Mouse (Mus musculus) 416B (cell line): ENCODE measurements at regions not wholly inside any gene's neighbourhood (a gene's known extent, or its start where the extent isn't known, plus 50 kb on each side); places are given as distances from the start of the nearest gene placed in this dataset.
A peak's percentile ranks its signal among the peaks of the same experiment; 100 is the strongest.

Experiments used
- DNase-seq: peaks from one replicate; pipeline ENCODE4 v3.0.0; 2011; ENCODE audit warnings: low read depth

GRCm38 (mm10) chr4:131591456-131591855 lies 246.6 kb downstream of the Ptpru start:
- no peak for DNase-seq

DNA sequence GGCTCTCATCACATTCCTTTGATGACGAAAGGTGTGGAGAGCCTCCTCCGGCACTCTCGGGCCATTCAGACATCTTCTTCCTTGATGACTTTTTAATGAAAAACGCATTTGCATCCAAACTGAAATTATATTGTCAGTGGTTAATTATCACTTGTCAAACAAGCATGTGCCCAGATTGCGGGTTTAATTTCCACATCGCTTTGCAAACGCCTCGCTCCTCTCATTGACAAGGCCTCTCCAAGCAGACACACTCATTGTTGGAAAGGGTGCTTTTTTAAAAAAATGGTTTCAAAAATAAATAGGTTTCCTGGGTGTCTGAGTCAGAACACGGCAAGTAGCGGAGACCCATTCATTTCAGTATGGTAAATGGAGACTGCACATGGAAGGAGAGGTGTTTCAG lies 240.1 kb downstream of the Ptpru start:
- no peak for DNase-seq

GRCm38 (mm10) chr4:131614434-131614833 lies 223.7 kb downstream of the Ptpru start:
- DNase-seq: no peak

DNA sequence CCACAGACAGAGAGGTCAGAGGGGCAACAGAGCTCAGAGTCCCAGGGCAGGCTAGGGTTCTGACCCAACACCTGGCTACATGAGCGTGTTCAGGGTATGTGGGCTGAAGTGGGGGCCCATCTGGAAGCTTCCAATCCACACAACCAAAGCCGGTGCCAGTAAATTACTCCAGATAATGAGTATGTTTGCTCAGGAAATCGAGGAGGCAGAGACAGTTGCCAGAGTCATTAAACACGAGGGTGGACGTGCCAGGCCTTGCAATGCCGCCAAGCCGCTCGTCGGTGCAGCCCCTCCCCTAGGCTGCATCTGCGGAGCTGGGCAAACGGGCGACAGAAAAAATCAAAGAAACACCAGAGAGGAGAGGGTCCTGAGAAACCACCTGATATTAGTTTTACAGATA lies 222.5 kb downstream of the Ptpru start:
- no peak for DNase-seq

DNA sequence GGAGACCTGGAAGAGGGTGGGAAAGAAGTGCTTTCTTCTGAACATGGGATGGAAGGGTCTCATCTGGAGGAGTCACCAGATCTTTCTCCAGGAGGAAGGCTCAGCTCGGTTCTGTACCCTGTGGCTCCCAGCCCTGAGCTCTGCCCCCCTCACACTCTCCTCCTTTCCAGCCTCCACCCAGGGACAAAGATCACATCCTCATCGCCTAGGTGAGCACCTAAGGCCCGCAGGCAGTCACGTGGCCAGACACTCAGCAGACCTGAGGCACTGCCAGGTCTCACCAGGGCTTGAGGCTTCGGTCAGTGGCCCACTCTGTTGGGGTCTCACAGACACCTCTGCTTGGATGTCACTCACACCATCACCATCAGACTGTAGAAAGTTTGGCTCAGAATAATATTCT lies 200.0 kb downstream of the Ptpru start:
- no peak for DNase-seq

DNA sequence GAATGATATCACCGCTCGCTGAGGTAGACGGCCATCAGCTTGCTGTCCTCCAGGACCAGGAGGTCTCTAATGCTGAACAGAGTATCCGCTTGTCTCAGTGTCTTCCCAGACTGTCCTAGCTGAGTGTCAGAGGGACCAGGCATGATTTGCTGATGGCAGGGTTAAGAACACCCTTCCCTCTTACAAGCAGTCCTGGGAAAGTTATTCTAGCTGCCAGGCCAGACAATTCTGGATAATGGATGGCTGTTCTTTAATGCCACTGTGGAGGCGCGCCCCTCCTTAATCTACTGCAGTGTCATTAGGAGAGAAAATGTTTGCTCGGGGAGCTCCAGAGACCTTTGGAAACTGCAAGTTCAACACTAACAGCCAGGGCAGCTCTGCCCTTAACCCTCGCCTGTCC lies 182.1 kb downstream of the Ptpru start:
- no peak for DNase-seq

DNA sequence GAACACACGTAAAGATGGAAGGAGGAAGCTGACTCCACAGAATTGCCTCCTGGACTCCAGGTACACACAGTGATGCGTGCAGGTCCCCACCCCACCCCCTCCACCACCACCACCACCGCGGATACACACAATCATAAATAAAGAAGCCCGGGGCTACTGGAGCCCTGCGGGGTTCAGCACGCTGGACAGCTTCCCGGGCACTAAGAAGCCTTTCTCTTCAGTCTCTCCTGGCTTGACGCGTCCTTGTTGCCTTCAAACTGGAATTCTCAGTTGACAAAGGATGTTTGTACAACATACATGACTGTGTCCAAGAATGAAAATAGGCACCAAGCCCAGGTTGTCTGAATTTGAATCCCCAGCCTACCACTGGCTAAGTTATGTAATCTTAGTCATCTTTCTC lies 180.2 kb downstream of the Ptpru start:
- DNase-seq: no peak

GRCm38 (mm10) chr4:131660931-131661330 lies 177.2 kb downstream of the Ptpru start:
- no peak for DNase-seq

GRCm38 (mm10) chr4:131671784-131672515 lies 166.1 kb downstream of the Ptpru start:
- DNase-seq: no peak

DNA sequence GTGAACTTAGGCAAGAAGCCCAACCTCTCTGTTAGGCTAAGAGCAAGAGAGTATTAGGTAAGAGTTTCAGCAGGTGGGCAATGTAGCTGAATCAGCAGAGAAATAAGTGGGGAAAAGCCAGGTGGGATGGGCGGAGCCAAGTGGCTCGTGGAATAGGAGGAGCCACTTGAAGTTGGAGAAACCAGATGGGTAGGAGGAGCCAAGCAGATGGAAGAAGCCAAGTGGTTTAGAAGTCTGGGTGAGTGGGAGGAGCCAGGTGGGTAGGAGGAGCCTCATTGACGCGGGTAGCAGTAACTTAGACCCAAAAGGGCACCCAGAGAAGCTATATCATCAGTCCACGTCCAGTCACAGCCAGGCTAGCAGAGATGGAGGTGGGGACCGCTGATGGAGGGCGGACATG lies 160.1 kb downstream of the Ptpru start:
- DNase-seq: no peak

GRCm38 (mm10) chr4:131683176-131683575 lies 154.9 kb downstream of the Ptpru start:
- DNase-seq: no peak

- DNase-seq: no peak
These were observed 152.5 kb downstream of the Ptpru start for GRCm38 (mm10) chr4:131685544-131685943.

- peak; percentile 15 for DNase-seq
These were observed 143.9 kb downstream of the Ptpru start for GRCm38 (mm10) chr4:131694232-131694631.

- DNase-seq: no peak
These were observed 141.9 kb downstream of the Ptpru start for GRCm38 (mm10) chr4:131695941-131696912.
